Mouse (Mus musculus) heart, embryonic 16.5 days (tissue): ENCODE results near the gene Gc. TPM values are rescaled to one million over a fixed set of nuclear protein-coding genes. Genes with fewer than 3 reads are reported as not detected.

Source experiments
- ATAC-seq: fragments of 200-750 bp; cut with Nextera tagmentation; replicated peaks from 2 replicates; pipeline ENCODE4 v1.8.0; 2017; ENCODE audit warnings: moderate number of reproducible peaks; ENCODE audit not compliant: insufficient read depth, low FRiP score; ENCODE audit errors: extremely low read depth
- H3K27ac ChIP-seq: fragments of 300-500 bp; sonication (generic); 2 replicates; pipeline ENCODE4 v1.5.1; 2014; ENCODE audit warnings: mild to moderate bottlenecking, low read length, control low read depth, moderate library complexity
- H3K27me3 ChIP-seq: fragments of 300-500 bp; sonication (generic); 2 replicates; pipeline ENCODE4 v1.6.1; 2014; ENCODE audit warnings: low read length, mixed read lengths; ENCODE audit not compliant: control insufficient read depth, insufficient read depth
- H3K36me3 ChIP-seq: fragments of 300-500 bp; sonication (generic); 2 replicates; pipeline ENCODE4 v1.6.1; 2014; ENCODE audit not compliant: control insufficient read depth, insufficient read depth
- H3K4me1 ChIP-seq: fragments of 300-500 bp; sonication (generic); 2 replicates; pipeline ENCODE4 v1.6.1; 2014; ENCODE audit warnings: low read length, mixed read lengths; ENCODE audit not compliant: control insufficient read depth, insufficient read depth
- H3K4me2 ChIP-seq: fragments of 300-500 bp; sonication (generic); 2 replicates; pipeline ENCODE4 v1.6.1; 2014; ENCODE audit warnings: low read depth, mild to moderate bottlenecking, control low read depth, low read length
- H3K4me3 ChIP-seq: fragments of 300-500 bp; sonication (generic); 2 replicates; pipeline ENCODE4 v1.5.1; 2014; ENCODE audit warnings: mild to moderate bottlenecking, control low read depth, low read length
- H3K9ac ChIP-seq: fragments of 300-500 bp; sonication (generic); 2 replicates; pipeline ENCODE4 v1.6.1; 2014; ENCODE audit warnings: low read length, control low read depth
- H3K9me3 ChIP-seq: fragments of 300-500 bp; sonication (generic); replicated peaks from 2 replicates; pipeline ENCODE4 v1.6.1; 2016; ENCODE audit warnings: low read length; ENCODE audit not compliant: control insufficient read depth
- WGBS: fragments of 180-500 bp; shearing (Covaris S2); extraction: QIAGEN DNeasy Blood & Tissue Kit; methylation state at CpG from one replicate; pipeline ENCODE4 v1.1.7; 2014; 5-methylcytosine and 5-hydroxymethylcytosine counted together
- polyA plus RNA-seq: library from polyadenylated mRNA; unstranded; fragments of >200 nt; fragmentation: Nextera tagmentation; extraction: Ambion mirVana; gene quantifications from 2 replicates; pipeline ENCODE4 v1.2.1, GENCODE M21; 2015

Gene Gc
- polyA plus RNA-seq, 1 experiment from 2014 or later, result 0.43 TPM

DNA sequence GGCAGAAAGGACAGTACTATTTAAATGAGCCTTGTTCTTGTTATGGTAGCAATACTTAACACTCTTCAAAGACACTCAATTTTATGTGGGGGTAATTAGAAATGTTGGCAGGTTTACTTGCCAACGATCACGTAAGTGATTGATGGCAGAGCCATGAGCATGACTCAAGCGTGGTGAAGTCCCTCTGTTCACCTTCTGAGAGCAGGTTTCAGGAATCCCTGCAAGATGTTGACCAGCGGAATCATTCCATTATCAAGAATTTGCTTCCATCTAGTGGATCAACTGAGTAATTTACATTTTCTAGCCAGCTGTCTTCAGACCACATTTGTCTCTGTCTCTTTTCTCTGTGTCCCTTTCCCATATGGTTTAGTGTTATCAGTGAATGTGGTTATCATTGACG lies 73.5 kb downstream of the Gc start:
- Histone ChIP-seq H3K9me3 (no peaks in the 10 kb centered on the region), H3K36me3 (no peaks in the 10 kb centered on the region), H3K27me3 (no peaks in the 10 kb centered on the region), H3K27ac (no peak overlapping the region), H3K4me2 (no peak overlapping the region), H3K4me3 (no peak overlapping the region), H3K4me1 (no peaks in the 10 kb centered on the region), H3K9ac (no peak overlapping the region)
- ATAC-seq, result no peak; the same call in 1 of the 2 replicates
- 25% methylated on average over 5 of the region's 5 CpGs for WGBS

DNA sequence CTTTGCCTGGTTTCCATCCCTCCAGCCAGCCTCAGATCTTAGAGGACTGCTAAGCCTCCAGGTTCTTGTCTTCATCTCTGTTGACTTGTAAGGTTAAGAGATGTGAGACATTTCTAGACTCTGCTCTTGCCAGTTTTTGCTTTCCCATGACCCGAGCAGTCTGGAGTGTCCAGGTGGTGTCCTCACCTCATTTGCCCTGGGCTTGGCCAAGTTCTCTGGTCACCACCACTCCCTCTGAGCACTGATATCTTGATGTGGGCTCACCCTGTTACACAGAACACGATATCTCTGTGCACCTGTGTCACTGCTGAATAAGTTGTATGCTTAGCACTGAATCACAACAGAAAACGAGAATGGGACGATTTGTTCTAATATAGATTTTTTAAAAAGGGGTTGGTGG lies 76.4 kb downstream of the Gc start:
- Histone ChIP-seq H3K9ac (no peak overlapping the region), H3K36me3 (no peaks in the 10 kb centered on the region), H3K4me2 (no peak overlapping the region), H3K9me3 (no peaks in the 10 kb centered on the region), H3K27me3 (no peaks in the 10 kb centered on the region), H3K4me3 (no peak overlapping the region), H3K27ac (no peak overlapping the region), H3K4me1 (no peaks in the 10 kb centered on the region)
- WGBS, result 75% methylated on average over 4 of the region's 4 CpGs
- ATAC-seq, result no peak

DNA sequence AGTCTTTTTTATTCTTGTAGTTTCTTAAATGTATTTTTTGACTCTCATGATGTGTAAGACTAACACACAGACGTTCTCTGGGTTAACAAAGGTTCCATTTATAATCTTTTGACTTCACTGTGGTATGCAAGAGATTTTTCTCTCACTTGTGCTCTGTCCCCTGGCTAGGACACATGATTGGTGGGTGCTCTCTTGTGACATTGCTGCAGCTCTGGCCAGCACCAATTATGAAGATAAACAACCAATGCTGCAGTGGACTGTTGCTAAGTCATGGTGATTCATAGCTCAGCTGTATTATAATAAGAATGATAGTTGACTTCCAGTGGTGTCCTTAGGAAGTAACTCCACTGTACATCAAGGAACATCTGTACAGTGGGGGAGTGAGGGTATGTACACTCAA lies 87.6 kb downstream of the Gc start:
- WGBS, result 8% methylated on average over 1 of the region's 1 CpGs
- peak; percentile 41; the same call in 1 of the 2 replicates for ATAC-seq

DNA sequence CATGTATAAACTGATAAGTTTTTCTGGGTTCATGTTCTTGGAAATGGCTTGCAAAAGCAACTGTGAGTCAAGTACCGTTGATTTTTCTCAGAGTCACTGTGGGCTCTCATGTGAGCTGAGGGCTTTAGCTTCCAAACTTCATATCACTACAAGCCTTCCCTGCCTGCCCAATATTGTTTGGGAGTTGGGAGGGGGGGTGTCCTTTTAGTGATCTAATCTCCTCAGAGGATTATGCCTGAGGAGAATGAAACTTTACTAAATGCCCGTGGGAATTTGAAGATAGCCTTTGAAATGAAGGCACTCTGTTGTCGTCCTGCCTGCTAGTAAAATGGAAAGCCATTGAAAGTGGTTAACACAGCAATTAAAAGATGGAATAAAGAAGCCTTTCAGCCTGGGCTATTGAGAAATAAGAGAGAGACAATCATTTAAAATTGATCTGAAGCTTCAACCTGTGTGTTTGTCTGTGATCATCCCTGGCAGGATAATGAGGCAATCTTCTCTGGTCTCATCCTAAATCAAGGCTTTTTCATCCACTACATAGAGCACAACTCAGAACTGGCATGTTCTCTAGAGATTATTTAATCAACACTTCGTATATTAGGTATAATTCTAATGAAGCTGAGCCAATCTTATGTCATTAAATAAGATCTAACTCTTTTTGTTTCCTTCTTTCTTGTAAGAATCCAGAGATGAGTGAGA lies 89.5 kb downstream of the Gc start:
- Histone ChIP-seq H3K4me1 (peaks cover 6% of the 10 kb centered on the region), H3K4me3 (no peak overlapping the region), H3K4me2 (no peak overlapping the region), H3K27me3 (no peaks in the 10 kb centered on the region), H3K36me3 (no peaks in the 10 kb centered on the region), H3K27ac (no peak overlapping the region), H3K9me3 (no peaks in the 10 kb centered on the region), H3K9ac (no peak overlapping the region)
- no peak for ATAC-seq
- WGBS, result 60% methylated on average over 4 of the region's 4 CpGs

More for the DNA sequence above, 87.6 kb downstream of the Gc start:
- Histone ChIP-seq H3K4me1 (peaks cover 6% of the 10 kb centered on the region), H3K4me2 (no peak overlapping the region), H3K4me3 (no peak overlapping the region), H3K9me3 (no peaks in the 10 kb centered on the region), H3K36me3 (no peaks in the 10 kb centered on the region), H3K27me3 (no peaks in the 10 kb centered on the region), H3K9ac (no peak overlapping the region), H3K27ac (no peak overlapping the region; the same call in 1 of the 2 replicates)

Other genes with a start within 250 kb of the Gc start
- gene Npffr2, start 69.5 kb upstream of the Gc start, polyA plus RNA-seq, result not detected in 2 replicates